Mouse (Mus musculus): Measurements from ENCODE around the gene Spata7. TPM values are rescaled to one million over a fixed set of nuclear protein-coding genes. Genes with fewer than 3 reads are reported as not detected.

Gene Spata7
- polyA plus RNA-seq, 1 experiment from 2014 or later: 26.6 TPM

DNA sequence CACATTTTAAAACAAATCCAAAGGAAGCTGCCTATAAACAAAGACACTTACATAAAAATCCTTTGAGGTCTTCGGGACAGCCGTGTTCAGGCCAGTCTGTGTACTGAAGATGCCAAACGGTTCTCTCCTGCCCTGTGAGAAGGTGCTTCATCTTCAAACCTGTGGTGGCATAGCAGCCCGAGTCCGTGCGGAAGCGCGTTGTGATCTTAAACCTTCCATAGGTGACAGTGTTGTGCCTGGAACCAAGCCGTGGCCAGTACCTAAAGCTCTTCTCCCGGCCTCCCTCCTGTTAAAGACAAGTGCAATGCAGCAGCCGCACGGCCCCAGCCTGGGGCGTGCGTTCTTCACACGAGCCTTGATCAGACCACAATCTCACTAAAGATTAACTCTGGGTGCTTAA lies 51.9 kb downstream of the Spata7 start:
- H3K4me3 ChIP-seq (ENCODE audit: low read depth, low read length): no peak overlapping the region
- H3K4me1 ChIP-seq (replicated peaks; ENCODE audit: control insufficient read depth, insufficient read depth, low read length): no peaks in the 10 kb centered on the region
- no peaks in the 10 kb centered on the region for H3K9me3 ChIP-seq (ENCODE audit: control insufficient read depth, low read length)
- 89% methylated on average over 15 of the region's 15 CpGs for WGBS
- H3K9ac ChIP-seq (ENCODE audit: low read length): no peak overlapping the region
- peaks cover 6% of the 10 kb centered on the region; the same call in 1 of the 2 replicates for H3K36me3 ChIP-seq (ENCODE audit: control insufficient read depth, insufficient read depth, low read length)
- no peak overlapping the region for H3K27ac ChIP-seq (ENCODE audit: low read depth, low read length)
- no peak overlapping the region for H3K4me2 ChIP-seq (ENCODE audit: low read depth, low read length, severe bottlenecking)
- ATAC-seq (replicated peaks; ENCODE audit: low FRiP score) (no peak), DNase-seq (ENCODE audit: low spot score) (no peak)
- H3K27me3 ChIP-seq (ENCODE audit: control insufficient read depth, insufficient read depth, low read length): no peaks in the 10 kb centered on the region

DNA sequence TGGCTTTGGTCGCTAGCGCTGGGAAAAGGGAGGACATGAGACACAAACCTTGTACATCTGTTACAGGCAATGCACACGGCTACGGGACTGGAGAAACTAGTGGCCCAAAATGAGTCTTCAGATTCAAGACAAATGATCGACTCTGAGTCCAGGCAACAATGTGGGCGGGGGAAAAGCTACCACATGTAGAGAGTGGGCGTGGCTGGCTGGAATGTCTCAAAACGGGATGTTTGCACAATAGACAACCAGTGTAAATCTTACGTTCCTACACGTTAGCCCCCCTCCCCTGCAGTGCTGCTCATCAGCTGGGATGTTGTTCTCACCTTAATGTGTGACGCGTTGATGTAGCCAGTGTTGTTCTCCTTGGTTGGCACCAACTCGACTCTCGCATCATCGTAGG lies 54.2 kb downstream of the Spata7 start:
- H3K27me3 ChIP-seq (ENCODE audit: control insufficient read depth, insufficient read depth, low read length): no peaks in the 10 kb centered on the region
- H3K9me3 ChIP-seq (ENCODE audit: control insufficient read depth, low read length): no peaks in the 10 kb centered on the region
- 85% methylated on average over 15 of the region's 15 CpGs for WGBS
- peaks cover 6% of the 10 kb centered on the region; the same call in 1 of the 2 replicates for H3K36me3 ChIP-seq (ENCODE audit: control insufficient read depth, insufficient read depth, low read length)
- H3K9ac ChIP-seq (ENCODE audit: low read length): no peak overlapping the region
- no peak overlapping the region for H3K4me3 ChIP-seq (ENCODE audit: low read depth, low read length)
- no peak overlapping the region for H3K4me2 ChIP-seq (ENCODE audit: low read depth, low read length, severe bottlenecking)
- ATAC-seq (replicated peaks; ENCODE audit: low FRiP score) (no peak), DNase-seq (ENCODE audit: low spot score) (no peak)
- no peaks in the 10 kb centered on the region for H3K4me1 ChIP-seq (replicated peaks; ENCODE audit: control insufficient read depth, insufficient read depth, low read length)
- H3K27ac ChIP-seq (ENCODE audit: low read depth, low read length): no peak overlapping the region

DNA sequence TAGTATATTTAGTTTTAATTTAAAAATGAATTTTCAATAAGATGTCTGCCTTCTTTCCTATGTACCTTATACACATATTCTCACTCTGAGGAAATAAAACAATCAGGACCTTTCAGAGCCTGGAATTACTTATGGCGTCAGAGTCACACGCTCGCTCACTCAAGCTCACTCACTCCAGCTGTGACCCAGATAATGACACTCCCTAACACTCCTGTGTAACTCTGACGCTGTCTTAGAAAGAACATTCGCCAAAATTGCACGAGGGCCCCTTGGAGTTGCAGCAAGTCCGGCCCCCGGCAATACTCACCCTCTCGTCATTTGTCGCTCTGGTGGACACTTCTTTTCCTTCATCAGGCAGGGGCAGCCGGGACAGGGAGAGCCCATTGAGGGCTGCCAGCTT lies 55.2 kb downstream of the Spata7 start:
- Histone ChIP-seq H3K4me1 (replicated peaks; ENCODE audit: control insufficient read depth, insufficient read depth, low read length) (no peaks in the 10 kb centered on the region), H3K4me2 (ENCODE audit: low read depth, low read length, severe bottlenecking) (no peak overlapping the region), H3K27ac (ENCODE audit: low read depth, low read length) (no peak overlapping the region), H3K4me3 (ENCODE audit: low read depth, low read length) (no peak overlapping the region), H3K9ac (ENCODE audit: low read length) (no peak overlapping the region), H3K36me3 (ENCODE audit: control insufficient read depth, insufficient read depth, low read length) (peaks cover 6% of the 10 kb centered on the region; the same call in 1 of the 2 replicates), H3K9me3 (ENCODE audit: control insufficient read depth, low read length) (no peaks in the 10 kb centered on the region), H3K27me3 (ENCODE audit: control insufficient read depth, insufficient read depth, low read length) (no peaks in the 10 kb centered on the region)
- no peak for ATAC-seq (replicated peaks; ENCODE audit: low FRiP score)
- no peak for DNase-seq (ENCODE audit: low spot score)
- 88% methylated on average over 11 of the region's 11 CpGs for WGBS

DNA sequence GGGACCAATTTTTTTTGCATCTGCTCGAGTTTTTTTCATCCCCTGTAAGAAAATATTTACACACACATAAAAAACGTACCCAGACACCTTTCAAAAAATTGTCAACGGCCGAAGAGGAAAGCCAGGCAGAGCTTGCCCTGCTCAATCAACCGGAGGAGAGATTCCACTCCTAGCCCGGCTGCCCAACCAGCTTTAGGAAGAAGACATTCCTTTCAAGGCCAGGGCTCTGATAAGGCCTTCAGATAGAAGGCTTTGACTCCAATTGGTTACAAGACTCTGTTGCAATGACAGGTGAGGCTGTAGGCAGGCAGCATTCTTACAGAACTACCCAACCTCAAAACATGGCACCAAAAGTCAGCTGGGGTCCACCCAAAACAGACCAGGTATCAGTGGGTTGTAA lies 55.6 kb downstream of the Spata7 start:
- WGBS: 83% methylated on average over 6 of the region's 6 CpGs
- no peak overlapping the region for H3K4me2 ChIP-seq (ENCODE audit: low read depth, low read length, severe bottlenecking)
- no peaks in the 10 kb centered on the region for H3K4me1 ChIP-seq (replicated peaks; ENCODE audit: control insufficient read depth, insufficient read depth, low read length)
- H3K27ac ChIP-seq (ENCODE audit: low read depth, low read length): no peak overlapping the region
- ATAC-seq (replicated peaks; ENCODE audit: low FRiP score) (no peak), DNase-seq (ENCODE audit: low spot score) (no peak)
- no peaks in the 10 kb centered on the region for H3K9me3 ChIP-seq (ENCODE audit: control insufficient read depth, low read length)
- H3K9ac ChIP-seq (ENCODE audit: low read length): no peak overlapping the region
- H3K4me3 ChIP-seq (ENCODE audit: low read depth, low read length): no peak overlapping the region
- peaks cover 6% of the 10 kb centered on the region; the same call in 1 of the 2 replicates for H3K36me3 ChIP-seq (ENCODE audit: control insufficient read depth, insufficient read depth, low read length)
- H3K27me3 ChIP-seq (ENCODE audit: control insufficient read depth, insufficient read depth, low read length): no peaks in the 10 kb centered on the region

DNA sequence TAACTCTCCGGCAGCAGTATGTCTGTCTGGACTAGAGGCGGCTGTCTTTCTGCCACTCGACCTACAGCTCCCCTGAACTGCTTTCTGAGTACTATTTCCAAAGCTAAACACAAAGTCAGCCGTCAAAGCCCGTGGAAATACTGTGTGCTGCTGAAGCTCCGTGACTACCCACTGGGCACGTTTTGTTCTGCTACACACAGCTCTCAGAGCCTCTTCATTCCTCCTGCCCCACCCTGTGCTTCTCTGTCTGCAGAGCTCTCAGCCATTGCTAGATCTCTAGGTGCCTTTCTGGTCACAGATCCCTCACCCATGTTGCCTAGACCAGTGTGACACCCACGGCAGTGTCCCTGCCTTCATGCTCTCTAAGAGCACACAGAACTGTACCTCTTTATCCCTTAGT lies 62.3 kb downstream of the Spata7 start:
- no peaks in the 10 kb centered on the region for H3K27me3 ChIP-seq (ENCODE audit: control insufficient read depth, insufficient read depth, low read length)
- no peak overlapping the region for H3K9ac ChIP-seq (ENCODE audit: low read length)
- no peaks in the 10 kb centered on the region; the same call in 1 of the 2 replicates for H3K36me3 ChIP-seq (ENCODE audit: control insufficient read depth, insufficient read depth, low read length)
- no peak overlapping the region for H3K4me3 ChIP-seq (ENCODE audit: low read depth, low read length)
- ATAC-seq (replicated peaks; ENCODE audit: low FRiP score) (no peak), DNase-seq (ENCODE audit: low spot score) (no peak)
- WGBS: 88% methylated on average over 8 of the region's 8 CpGs
- H3K27ac ChIP-seq (ENCODE audit: low read depth, low read length): no peak overlapping the region
- H3K9me3 ChIP-seq (ENCODE audit: control insufficient read depth, low read length): no peaks in the 10 kb centered on the region
- H3K4me2 ChIP-seq (ENCODE audit: low read depth, low read length, severe bottlenecking): no peak overlapping the region
- no peaks in the 10 kb centered on the region for H3K4me1 ChIP-seq (replicated peaks; ENCODE audit: control insufficient read depth, insufficient read depth, low read length)

DNA sequence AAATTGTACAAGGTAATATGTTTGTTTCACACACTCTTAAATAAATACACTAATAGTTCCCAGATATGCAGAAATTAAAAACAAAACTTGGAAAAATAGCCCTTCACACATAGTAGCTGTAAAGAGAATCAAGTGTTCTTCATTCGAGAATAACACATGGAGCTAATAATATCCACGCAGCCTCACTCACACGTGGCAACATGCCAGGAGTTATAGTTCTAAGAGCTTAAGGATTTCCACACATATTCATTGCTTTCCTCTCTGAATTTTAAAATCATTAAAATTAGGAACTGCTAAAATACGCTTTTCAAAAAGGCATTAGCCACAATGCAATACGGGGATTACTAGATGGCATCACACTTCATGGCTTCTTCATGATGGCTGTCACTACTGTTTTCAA lies 69.2 kb downstream of the Spata7 start:
- no peak overlapping the region for H3K27ac ChIP-seq (ENCODE audit: low read depth, low read length)
- WGBS: 90% methylated on average over 5 of the region's 5 CpGs
- DNase-seq (ENCODE audit: low spot score): no peak
- no peak overlapping the region for H3K9ac ChIP-seq (ENCODE audit: low read length)
- H3K9me3 ChIP-seq (ENCODE audit: control insufficient read depth, low read length): no peaks in the 10 kb centered on the region
- H3K27me3 ChIP-seq (ENCODE audit: control insufficient read depth, insufficient read depth, low read length): no peaks in the 10 kb centered on the region
- H3K4me2 ChIP-seq (ENCODE audit: low read depth, low read length, severe bottlenecking): no peak overlapping the region
- no peak overlapping the region for H3K4me3 ChIP-seq (ENCODE audit: low read depth, low read length)
- H3K36me3 ChIP-seq (ENCODE audit: control insufficient read depth, insufficient read depth, low read length): no peaks in the 10 kb centered on the region; the same call in 1 of the 2 replicates
- ATAC-seq (replicated peaks; ENCODE audit: low FRiP score): no peak
- no peaks in the 10 kb centered on the region for H3K4me1 ChIP-seq (replicated peaks; ENCODE audit: control insufficient read depth, insufficient read depth, low read length)

DNA sequence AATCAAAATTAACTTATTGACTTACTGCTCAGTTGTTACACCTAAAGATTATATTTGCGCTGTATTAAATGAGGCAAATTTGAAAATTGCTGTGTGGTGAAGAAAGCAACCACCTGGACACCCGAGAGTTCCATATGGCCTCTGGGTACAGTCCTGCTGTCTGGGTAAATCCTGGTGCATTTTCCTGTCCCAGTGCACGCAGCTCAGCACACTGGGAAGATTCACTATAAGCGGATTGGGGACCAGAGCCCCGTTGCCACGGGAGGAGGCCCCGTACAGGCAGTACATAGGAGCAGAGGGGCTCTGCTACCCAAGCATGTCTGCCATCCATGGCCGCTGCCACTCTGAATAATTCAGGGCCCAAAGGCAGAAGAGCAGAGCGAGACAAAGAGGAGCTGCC lies 73.6 kb downstream of the Spata7 start:
- H3K27me3 ChIP-seq (ENCODE audit: control insufficient read depth, insufficient read depth, low read length): no peaks in the 10 kb centered on the region
- H3K9me3 ChIP-seq (ENCODE audit: control insufficient read depth, low read length): no peaks in the 10 kb centered on the region
- WGBS: 87% methylated on average over 9 of the region's 9 CpGs
- H3K9ac ChIP-seq (ENCODE audit: low read length): no peak overlapping the region
- H3K36me3 ChIP-seq (ENCODE audit: control insufficient read depth, insufficient read depth, low read length): no peaks in the 10 kb centered on the region
- no peak overlapping the region for H3K4me3 ChIP-seq (ENCODE audit: low read depth, low read length)
- no peaks in the 10 kb centered on the region for H3K4me1 ChIP-seq (replicated peaks; ENCODE audit: control insufficient read depth, insufficient read depth, low read length)
- DNase-seq (ENCODE audit: low spot score) (no peak), ATAC-seq (replicated peaks; ENCODE audit: low FRiP score) (no peak)
- H3K27ac ChIP-seq (ENCODE audit: low read depth, low read length): no peak overlapping the region
- H3K4me2 ChIP-seq (ENCODE audit: low read depth, low read length, severe bottlenecking): no peak overlapping the region

DNA sequence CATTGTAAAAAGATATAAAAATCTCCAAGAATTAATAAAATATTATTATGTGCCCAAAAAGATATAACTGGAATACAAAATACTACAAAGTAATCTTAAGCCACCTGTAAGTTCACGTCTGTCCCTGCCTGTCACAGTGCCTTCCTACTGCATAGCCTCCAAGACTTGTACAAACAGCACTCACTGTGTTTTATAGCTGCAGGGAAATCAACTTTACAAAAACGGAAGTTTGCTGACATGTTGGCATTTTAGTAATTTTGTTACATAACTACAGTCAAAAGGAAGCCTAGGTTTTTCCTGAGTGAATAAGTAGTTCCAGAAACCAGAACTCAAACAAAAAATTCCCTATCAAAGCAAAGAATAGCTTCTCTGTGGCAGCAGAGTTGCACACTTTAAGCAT lies 75.6 kb downstream of the Spata7 start:
- Histone ChIP-seq H3K27ac (ENCODE audit: low read depth, low read length) (no peak overlapping the region), H3K4me2 (ENCODE audit: low read depth, low read length, severe bottlenecking) (no peak overlapping the region), H3K27me3 (ENCODE audit: control insufficient read depth, insufficient read depth, low read length) (no peaks in the 10 kb centered on the region), H3K4me3 (ENCODE audit: low read depth, low read length) (no peak overlapping the region), H3K36me3 (ENCODE audit: control insufficient read depth, insufficient read depth, low read length) (no peaks in the 10 kb centered on the region), H3K9me3 (ENCODE audit: control insufficient read depth, low read length) (no peaks in the 10 kb centered on the region), H3K9ac (ENCODE audit: low read length) (no peak overlapping the region), H3K4me1 (replicated peaks; ENCODE audit: control insufficient read depth, insufficient read depth, low read length) (no peaks in the 10 kb centered on the region)
- no peak for DNase-seq (ENCODE audit: low spot score)
- no peak for ATAC-seq (replicated peaks; ENCODE audit: low FRiP score)
- WGBS: 84% methylated on average over 2 of the region's 2 CpGs

DNA sequence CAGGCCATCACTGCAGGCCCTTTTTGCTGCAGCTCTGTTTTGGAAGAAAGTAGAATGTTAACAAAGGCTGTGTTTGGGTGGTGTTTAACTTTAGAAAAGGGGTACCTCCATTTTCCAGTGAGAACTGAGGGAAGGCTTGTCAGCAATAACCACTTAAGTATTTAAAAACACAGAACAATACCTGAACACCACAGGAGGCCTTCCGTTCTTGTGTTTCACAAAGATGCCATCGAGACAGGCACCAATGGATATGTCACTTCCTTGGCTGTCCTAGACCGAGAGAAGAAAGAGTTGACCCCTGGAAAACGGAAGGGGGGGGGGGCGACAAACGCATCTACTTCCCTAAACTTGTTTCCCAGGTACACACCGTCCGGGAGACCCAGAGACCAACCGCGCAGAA lies 76.0 kb downstream of the Spata7 start:
- no peak overlapping the region for H3K4me3 ChIP-seq (ENCODE audit: low read depth, low read length)
- no peak overlapping the region for H3K4me2 ChIP-seq (ENCODE audit: low read depth, low read length, severe bottlenecking)
- H3K9ac ChIP-seq (ENCODE audit: low read length): no peak overlapping the region
- H3K27ac ChIP-seq (ENCODE audit: low read depth, low read length): no peak overlapping the region
- DNase-seq (ENCODE audit: low spot score) (no peak), ATAC-seq (replicated peaks; ENCODE audit: low FRiP score) (no peak)
- H3K36me3 ChIP-seq (ENCODE audit: control insufficient read depth, insufficient read depth, low read length): no peaks in the 10 kb centered on the region
- no peaks in the 10 kb centered on the region for H3K9me3 ChIP-seq (ENCODE audit: control insufficient read depth, low read length)
- no peaks in the 10 kb centered on the region for H3K27me3 ChIP-seq (ENCODE audit: control insufficient read depth, insufficient read depth, low read length)
- 76% methylated on average over 10 of the region's 10 CpGs for WGBS
- no peaks in the 10 kb centered on the region for H3K4me1 ChIP-seq (replicated peaks; ENCODE audit: control insufficient read depth, insufficient read depth, low read length)

Measured in forebrain, embryonic 11.5 days (tissue).